Mouse (Mus musculus): ENCODE measurements around the gene Glt1d1.

GRCm38 (mm10) chr5:127592406-127592805 is 39.7 kb upstream of the Glt1d1 start:
- TF ChIP-seq CTCF (IDR thresholded peaks at IDR 0.05; ENCODE audit: low read depth, low read length) (peak; percentile 8; the same call in 1 of the 2 replicates), POLR2A (IDR thresholded peaks at IDR 0.05; ENCODE audit: extremely low read depth, insufficient read depth, low read length) (no peak)

All from liver, adult 2 months (tissue).